Mouse (Mus musculus) kidney, embryonic 15.5 days (tissue): ENCODE data around the gene Actl6a. TPM values are rescaled to one million over a fixed set of nuclear protein-coding genes. Genes with fewer than 3 reads are reported as not detected.

Experiments used
- ATAC-seq: fragments of 200-750 bp; cut with Nextera tagmentation; replicated peaks from 2 replicates; pipeline ENCODE4 v1.8.0; 2017; ENCODE audit warnings: moderate TSS enrichment; ENCODE audit not compliant: low FRiP score
- H3K27ac ChIP-seq: fragments of 300-500 bp; sonication (generic); 2 replicates; pipeline ENCODE4 v1.5.1; 2015; ENCODE audit warnings: mild to moderate bottlenecking, inconsistent platforms
- H3K27me3 ChIP-seq: fragments of 300-500 bp; sonication (generic); 2 replicates; pipeline ENCODE4 v1.6.1; 2015; ENCODE audit warnings: inconsistent platforms
- H3K36me3 ChIP-seq: fragments of 300-500 bp; sonication (generic); 2 replicates; pipeline ENCODE4 v1.6.1; 2015; ENCODE audit warnings: inconsistent platforms
- H3K4me1 ChIP-seq: fragments of 300-500 bp; sonication (generic); 2 replicates; pipeline ENCODE4 v1.6.1; 2015; ENCODE audit warnings: inconsistent platforms
- H3K4me2 ChIP-seq: fragments of 300-500 bp; sonication (generic); 2 replicates; pipeline ENCODE4 v1.6.1; 2015; ENCODE audit warnings: moderate library complexity, mild to moderate bottlenecking, inconsistent platforms
- H3K4me3 ChIP-seq: fragments of 300-500 bp; sonication (generic); replicated peaks from 2 replicates; pipeline ENCODE4 v1.5.1; 2015; ENCODE audit warnings: mild to moderate bottlenecking, inconsistent platforms
- H3K9ac ChIP-seq: fragments of 300-500 bp; sonication (generic); 2 replicates; pipeline ENCODE4 v1.6.1; 2015; ENCODE audit warnings: mild to moderate bottlenecking, inconsistent platforms
- H3K9me3 ChIP-seq: fragments of 300-500 bp; sonication (generic); replicated peaks from 2 replicates; pipeline ENCODE4 v1.6.1; 2016; ENCODE audit warnings: inconsistent platforms
- WGBS: fragments of 180-500 bp; shearing (Covaris S2); methylation state at CpG from one replicate; pipeline ENCODE4 v1.1.7; 2015; ENCODE audit warnings: mixed read lengths; 5-methylcytosine and 5-hydroxymethylcytosine counted together
- polyA plus RNA-seq: library from polyadenylated mRNA; unstranded; fragments of >200 nt; fragmentation: Nextera tagmentation; extraction: Ambion mirVana; gene quantifications from 2 replicates; pipeline ENCODE4 v1.2.1, GENCODE M21; 2015

Gene Actl6a
- polyA plus RNA-seq, 1 experiment from 2014 or later = 186 TPM

DNA sequence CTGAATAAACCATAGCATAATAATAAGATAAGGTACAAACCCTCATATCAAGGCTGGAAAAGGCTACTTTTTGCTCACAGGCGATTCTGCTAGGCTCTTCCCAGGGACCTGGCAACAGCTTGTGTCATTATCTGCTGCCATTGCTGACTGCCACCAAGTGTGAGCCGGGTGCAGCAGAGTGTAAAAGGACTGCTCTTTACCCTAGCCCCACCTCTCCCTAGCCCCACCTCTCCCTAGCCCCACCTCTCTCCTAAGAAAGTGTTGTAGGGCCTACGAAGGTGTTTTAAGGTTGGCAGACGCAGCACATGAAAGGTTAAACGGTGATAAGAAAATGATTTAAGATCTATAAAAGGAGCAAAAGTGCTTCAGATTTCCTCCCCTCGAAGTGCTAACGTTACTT lies 57.8 kb downstream of the Actl6a start:
- Histone ChIP-seq H3K4me2 (no peak overlapping the region), H3K9ac (no peak overlapping the region), H3K27me3 (no peaks in the 10 kb centered on the region), H3K4me1 (no peaks in the 10 kb centered on the region), H3K36me3 (no peaks in the 10 kb centered on the region), H3K27ac (no peak overlapping the region), H3K4me3 (no peak overlapping the region), H3K9me3 (no peaks in the 10 kb centered on the region)
- ATAC-seq = no peak
- WGBS = 41% methylated on average over 7 of the region's 7 CpGs

DNA sequence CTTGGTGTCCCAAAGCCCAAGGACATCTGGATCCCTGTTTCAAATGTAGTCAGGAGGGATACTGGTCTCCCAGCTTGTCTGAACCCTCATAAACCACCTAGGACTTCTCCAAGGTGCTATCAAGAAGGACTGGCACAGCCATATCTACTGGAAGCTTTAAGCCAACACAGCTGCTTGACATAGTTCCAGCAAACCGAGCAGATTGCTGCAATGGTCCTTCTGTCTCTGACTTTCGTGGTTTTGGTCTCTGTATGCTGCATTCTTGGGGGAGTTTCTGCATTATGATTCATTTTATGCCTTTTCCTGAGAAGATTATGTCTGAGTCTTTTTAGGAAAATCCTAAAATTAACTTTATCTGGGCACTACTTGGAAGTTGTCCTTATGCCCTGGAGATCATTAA lies 64.7 kb downstream of the Actl6a start:
- 76% methylated on average over 2 of the region's 2 CpGs for WGBS

More for the DNA sequence above, 64.7 kb downstream of the Actl6a start:
- Histone ChIP-seq H3K4me2 (no peak overlapping the region), H3K4me1 (no peaks in the 10 kb centered on the region), H3K4me3 (no peak overlapping the region), H3K27ac (no peak overlapping the region), H3K27me3 (no peaks in the 10 kb centered on the region), H3K36me3 (no peaks in the 10 kb centered on the region), H3K9me3 (no peaks in the 10 kb centered on the region), H3K9ac (no peak overlapping the region)
- ATAC-seq = no peak

Other genes starting within 250 kb of the Actl6a start
- gene Kcnmb3, start 214.1 kb upstream of the Actl6a start, polyA plus RNA-seq = 0.13 TPM in 1 of 2 replicates, not detected in the other
- gene Zfp639, start 196.0 kb upstream of the Actl6a start, polyA plus RNA-seq = 32.8 and 36.1 TPM in 2 replicates
- gene Mfn1, start 176.8 kb upstream of the Actl6a start, polyA plus RNA-seq = 32.3 and 33.4 TPM in 2 replicates
- gene Gnb4, start 89.7 kb upstream of the Actl6a start, polyA plus RNA-seq = 51.0 and 54.4 TPM in 2 replicates
- gene Ndufb5, start 30.7 kb downstream of the Actl6a start, polyA plus RNA-seq = 325 and 379 TPM in 2 replicates
- gene Mrpl47, start 31.3 kb downstream of the Actl6a start, polyA plus RNA-seq = 39.8 and 40.1 TPM in 2 replicates
- 4.6 and 4.9 TPM in 2 replicates for gene Usp13, start 111.2 kb downstream of the Actl6a start, polyA plus RNA-seq